Mouse (Mus musculus) midbrain, embryonic 13.5 days (tissue): ENCODE data around the gene Auts2. TPM values are rescaled to one million over a fixed set of nuclear protein-coding genes. Genes with fewer than 3 reads are reported as not detected.
A peak's percentile ranks its signal among the peaks of the same experiment; 100 is the strongest.

Experiments used
- ATAC-seq: fragments of 200-750 bp; cut with Nextera tagmentation; 2 replicates; pipeline ENCODE4 v1.8.0; 2017; ENCODE audit warnings: mild to moderate bottlenecking, moderate TSS enrichment, moderate library complexity
- H3K27ac ChIP-seq: fragments of 300-500 bp; sonication (generic); 2 replicates; pipeline ENCODE4 v1.5.1; 2015; ENCODE audit warnings: inconsistent platforms, mild to moderate bottlenecking, moderate library complexity
- H3K27me3 ChIP-seq: fragments of 300-500 bp; sonication (generic); 2 replicates; pipeline ENCODE4 v1.6.1; 2015; ENCODE audit warnings: mild to moderate bottlenecking, inconsistent platforms
- H3K36me3 ChIP-seq: fragments of 300-500 bp; sonication (generic); 2 replicates; pipeline ENCODE4 v1.6.1; 2015; ENCODE audit warnings: mild to moderate bottlenecking, inconsistent platforms
- H3K4me1 ChIP-seq: fragments of 300-500 bp; sonication (generic); replicated peaks from 2 replicates; pipeline ENCODE4 v1.6.1; 2015; ENCODE audit warnings: inconsistent platforms
- H3K4me2 ChIP-seq: fragments of 300-500 bp; sonication (generic); replicated peaks from 2 replicates; pipeline ENCODE4 v1.6.1; 2015; ENCODE audit warnings: moderate library complexity, mild to moderate bottlenecking, inconsistent platforms
- H3K4me3 ChIP-seq: fragments of 300-500 bp; sonication (generic); replicated peaks from 2 replicates; pipeline ENCODE4 v1.5.1; 2015; ENCODE audit warnings: mild to moderate bottlenecking, inconsistent platforms
- H3K9ac ChIP-seq: fragments of 300-500 bp; sonication (generic); replicated peaks from 2 replicates; pipeline ENCODE4 v1.6.1; 2015; ENCODE audit warnings: mild to moderate bottlenecking, inconsistent platforms
- H3K9me3 ChIP-seq: fragments of 300-500 bp; sonication (generic); 2 replicates; pipeline ENCODE4 v1.6.1; 2016; ENCODE audit warnings: mild to moderate bottlenecking, inconsistent platforms
- WGBS: fragments of 180-500 bp; shearing (Covaris S2); methylation state at CpG from one replicate; pipeline ENCODE4 v1.1.7; 2015; 5-methylcytosine and 5-hydroxymethylcytosine counted together
- polyA plus RNA-seq: library from polyadenylated mRNA; unstranded; fragments of >200 nt; fragmentation: Nextera tagmentation; extraction: Ambion mirVana; gene quantifications from 2 replicates; pipeline ENCODE4 v1.2.1, GENCODE M21; 2015

The Auts2 gene
- polyA plus RNA-seq, 1 experiment from 2014 or later: 76.2 TPM

- no peak overlapping the region for H3K4me2 ChIP-seq
- no peak overlapping the region for H3K9ac ChIP-seq
- H3K9me3 ChIP-seq: no peaks in the 10 kb centered on the region
- H3K4me3 ChIP-seq: no peak overlapping the region
- peaks cover 7% of the 10 kb centered on the region; the same call in 1 of the 2 replicates for H3K36me3 ChIP-seq
- WGBS: 79% methylated on average over 12 of the region's 12 CpGs
- H3K27ac ChIP-seq: no peak overlapping the region
- ATAC-seq: no peak
- no peaks in the 10 kb centered on the region for H3K27me3 ChIP-seq
- peaks cover 86% of the 10 kb centered on the region for H3K4me1 ChIP-seq
Measured at GRCm38 (mm10) chr5:131524900-131525465, 1018.2 kb downstream of the Auts2 start.

GRCm38 (mm10) chr5:131519560-131519959, 1023.6 kb downstream of the Auts2 start:
- no peak for ATAC-seq
- Histone ChIP-seq H3K36me3 (no peaks in the 10 kb centered on the region), H3K4me3 (no peak overlapping the region), H3K4me2 (no peak overlapping the region), H3K4me1 (peaks cover 75% of the 10 kb centered on the region), H3K27me3 (no peaks in the 10 kb centered on the region), H3K27ac (no peak overlapping the region), H3K9ac (no peak overlapping the region), H3K9me3 (no peaks in the 10 kb centered on the region)
- WGBS: 95% methylated on average over 3 of the region's 3 CpGs

GRCm38 (mm10) chr5:131517677-131518076, 1025.5 kb downstream of the Auts2 start:
- Histone ChIP-seq H3K4me1 (peaks cover 73% of the 10 kb centered on the region), H3K27ac (0 out of 2 replicates have a peak overlapping the region, but pooled peaks have one; percentile 22)

GRCm38 (mm10) chr5:131515707-131516407, 1027.3 kb downstream of the Auts2 start:
- Histone ChIP-seq H3K27ac (peak overlapping the region; percentile 7; the same call in 1 of the 2 replicates), H3K4me1 (peaks cover 71% of the 10 kb centered on the region), H3K36me3 (peaks cover 13% of the 10 kb centered on the region; the same call in 1 of the 2 replicates), H3K27me3 (no peaks in the 10 kb centered on the region), H3K4me3 (no peak overlapping the region), H3K9me3 (no peaks in the 10 kb centered on the region), H3K9ac (no peak overlapping the region), H3K4me2 (no peak overlapping the region)
- WGBS: 24% methylated on average over 14 of the region's 14 CpGs
- 0 out of 2 replicates have a peak, but pooled peaks have one; percentile 21 for ATAC-seq

More at GRCm38 (mm10) chr5:131517677-131518076, 1025.5 kb downstream of the Auts2 start:
- Histone ChIP-seq H3K27me3 (no peaks in the 10 kb centered on the region), H3K9ac (no peak overlapping the region), H3K4me2 (no peak overlapping the region), H3K9me3 (no peaks in the 10 kb centered on the region), H3K4me3 (no peak overlapping the region), H3K36me3 (peaks cover 2% of the 10 kb centered on the region; the same call in 1 of the 2 replicates)
- no peak for ATAC-seq
- 64% methylated on average over 4 of the region's 4 CpGs for WGBS

- H3K27me3 ChIP-seq: no peaks in the 10 kb centered on the region
- 32% methylated on average over 3 of the region's 3 CpGs for WGBS
- ATAC-seq: no peak
- H3K4me3 ChIP-seq: no peak overlapping the region
- H3K9me3 ChIP-seq: no peaks in the 10 kb centered on the region
- H3K4me2 ChIP-seq: no peak overlapping the region
- peaks cover 13% of the 10 kb centered on the region; the same call in 1 of the 2 replicates for H3K36me3 ChIP-seq
- no peak overlapping the region for H3K9ac ChIP-seq
- H3K27ac ChIP-seq: peak overlapping the region; percentile 44
- peaks cover 66% of the 10 kb centered on the region for H3K4me1 ChIP-seq
Measured at GRCm38 (mm10) chr5:131513753-131514152, 1029.4 kb downstream of the Auts2 start.

- no peak for ATAC-seq
- Histone ChIP-seq H3K36me3 (peaks cover 18% of the 10 kb centered on the region), H3K27me3 (no peaks in the 10 kb centered on the region), H3K4me3 (no peak overlapping the region), H3K9ac (no peak overlapping the region), H3K4me2 (no peak overlapping the region), H3K27ac (peak overlapping the region; percentile 19; the same call in 1 of the 2 replicates), H3K4me1 (peaks cover 54% of the 10 kb centered on the region), H3K9me3 (no peaks in the 10 kb centered on the region)
- 92% methylated on average over 10 of the region's 10 CpGs for WGBS
Measured at GRCm38 (mm10) chr5:131512617-131513016, 1030.5 kb downstream of the Auts2 start.

- no peak overlapping the region for H3K4me3 ChIP-seq
- 92% methylated on average over 5 of the region's 5 CpGs for WGBS
- no peak overlapping the region for H3K27ac ChIP-seq
- H3K27me3 ChIP-seq: no peaks in the 10 kb centered on the region
- peaks cover 21% of the 10 kb centered on the region for H3K36me3 ChIP-seq
- H3K9ac ChIP-seq: no peak overlapping the region
- no peak overlapping the region for H3K4me2 ChIP-seq
- no peak for ATAC-seq
- H3K9me3 ChIP-seq: no peaks in the 10 kb centered on the region
- H3K4me1 ChIP-seq: peaks cover 35% of the 10 kb centered on the region
Measured at GRCm38 (mm10) chr5:131510659-131511058, 1032.5 kb downstream of the Auts2 start.

- H3K4me1 ChIP-seq: peaks cover 24% of the 10 kb centered on the region
- H3K4me2 ChIP-seq: no peak overlapping the region
- no peak overlapping the region for H3K9ac ChIP-seq
- peak overlapping the region; percentile 30; the same call in 1 of the 2 replicates for H3K27ac ChIP-seq
- no peak overlapping the region for H3K4me3 ChIP-seq
- no peak for ATAC-seq
- no peaks in the 10 kb centered on the region for H3K27me3 ChIP-seq
- H3K36me3 ChIP-seq: peaks cover 21% of the 10 kb centered on the region
- H3K9me3 ChIP-seq: no peaks in the 10 kb centered on the region
- 90% methylated on average over 4 of the region's 4 CpGs for WGBS
Measured at GRCm38 (mm10) chr5:131509315-131509714, 1033.8 kb downstream of the Auts2 start.

- H3K9ac ChIP-seq: no peak overlapping the region
- H3K27me3 ChIP-seq: no peaks in the 10 kb centered on the region
- no peak overlapping the region for H3K4me2 ChIP-seq
- H3K27ac ChIP-seq: no peak overlapping the region
- 92% methylated on average over 4 of the region's 4 CpGs for WGBS
- H3K36me3 ChIP-seq: 0 out of 2 replicates have a peak, but pooled peaks cover 6% of the 10 kb centered on the region
- H3K4me3 ChIP-seq: no peak overlapping the region
- no peak for ATAC-seq
- H3K9me3 ChIP-seq: no peaks in the 10 kb centered on the region
- peaks cover 21% of the 10 kb centered on the region for H3K4me1 ChIP-seq
Measured at GRCm38 (mm10) chr5:131498865-131499264, 1044.3 kb downstream of the Auts2 start.

- no peaks in the 10 kb centered on the region for H3K27me3 ChIP-seq
- WGBS: 96% methylated on average over 10 of the region's 10 CpGs
- peaks cover 34% of the 10 kb centered on the region for H3K4me1 ChIP-seq
- no peak overlapping the region for H3K27ac ChIP-seq
- H3K4me2 ChIP-seq: no peak overlapping the region
- no peaks in the 10 kb centered on the region for H3K9me3 ChIP-seq
- H3K9ac ChIP-seq: no peak overlapping the region
- ATAC-seq: 0 out of 2 replicates have a peak, but pooled peaks have one; percentile 24
- H3K36me3 ChIP-seq: 0 out of 2 replicates have a peak, but pooled peaks cover 6% of the 10 kb centered on the region
- H3K4me3 ChIP-seq: no peak overlapping the region
Measured at GRCm38 (mm10) chr5:131496517-131497216, 1046.5 kb downstream of the Auts2 start.

GRCm38 (mm10) chr5:131494564-131494963, 1048.6 kb downstream of the Auts2 start:
- WGBS: 75% methylated on average over 5 of the region's 5 CpGs
- Histone ChIP-seq H3K4me2 (no peak overlapping the region), H3K9me3 (no peaks in the 10 kb centered on the region), H3K36me3 (0 out of 2 replicates have a peak, but pooled peaks cover 6% of the 10 kb centered on the region), H3K27me3 (no peaks in the 10 kb centered on the region), H3K9ac (no peak overlapping the region), H3K4me3 (no peak overlapping the region), H3K4me1 (peaks cover 25% of the 10 kb centered on the region), H3K27ac (no peak overlapping the region)
- no peak for ATAC-seq

- Histone ChIP-seq H3K4me1 (peaks cover 26% of the 10 kb centered on the region), H3K9me3 (no peaks in the 10 kb centered on the region), H3K4me2 (no peak overlapping the region), H3K27ac (no peak overlapping the region), H3K4me3 (no peak overlapping the region), H3K9ac (no peak overlapping the region), H3K36me3 (no peaks in the 10 kb centered on the region), H3K27me3 (no peaks in the 10 kb centered on the region)
- WGBS: 89% methylated on average over 8 of the region's 8 CpGs
- no peak for ATAC-seq
Measured at GRCm38 (mm10) chr5:131492535-131492934, 1050.6 kb downstream of the Auts2 start.
